Mouse (Mus musculus) cerebral cortex, adult 2 months (tissue): ENCODE results near the gene Shld1.

ENCODE experiments used
- WGBS: fragments of 180-500 bp; shearing (Covaris S2); methylation state at CpG from one replicate; pipeline ENCODE4 v1.1.7; 2018; 5-methylcytosine and 5-hydroxymethylcytosine counted together

The Shld1 gene

DNA sequence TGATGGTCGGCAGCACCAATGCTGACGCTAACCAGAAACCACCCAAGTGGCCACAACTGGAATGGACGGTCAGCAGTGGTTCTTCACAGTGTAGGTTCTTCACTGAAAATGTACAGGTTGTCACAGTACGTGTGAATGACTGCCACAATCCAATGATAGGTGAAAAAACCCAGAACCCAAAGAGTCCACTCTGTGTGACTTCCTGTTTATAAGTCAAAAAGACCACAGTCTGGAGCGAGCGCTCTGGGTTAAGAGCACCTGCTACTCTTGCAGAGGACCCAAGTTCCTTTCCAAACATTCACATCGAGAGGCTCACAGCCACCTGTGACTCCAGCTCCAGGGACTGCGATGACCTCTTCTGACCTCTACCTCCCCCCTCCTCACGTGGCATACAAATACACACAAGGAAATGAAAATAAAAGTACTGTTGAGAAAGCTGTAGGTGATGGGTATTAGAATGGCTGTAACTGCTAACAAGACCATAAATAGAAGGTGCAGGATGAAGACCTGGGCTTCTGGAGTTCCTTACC lies 38.7 kb downstream of the Shld1 start:
- WGBS = 86% methylated on average over 9 of the region's 9 CpGs

DNA sequence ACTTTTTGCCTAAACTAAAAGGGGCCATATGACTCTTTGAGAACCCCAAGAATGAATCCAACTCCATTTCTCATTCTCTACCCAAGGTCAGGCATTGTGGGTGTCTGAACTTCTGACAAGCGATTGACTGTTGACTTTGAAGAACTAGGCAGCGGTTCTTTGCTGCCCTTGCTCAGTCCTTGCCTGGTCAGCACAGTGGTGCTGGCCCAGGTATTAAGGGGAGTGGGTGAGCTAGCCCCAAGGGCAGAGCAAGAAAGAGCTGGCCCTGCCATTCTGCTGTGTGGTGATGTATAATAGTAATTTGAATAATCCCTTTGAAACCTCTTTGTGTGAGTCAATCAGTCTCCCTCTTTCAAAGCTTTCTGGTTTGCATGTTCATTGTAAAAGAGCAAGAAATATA lies 39.4 kb downstream of the Shld1 start:
- 92% methylated on average over 2 of the region's 2 CpGs for whole genome bisulfite sequencing

GRCm38 (mm10) chr2:132732940-132733339 lies 46.2 kb downstream of the Shld1 start:
- WGBS = 74% methylated on average over 5 of the region's 5 CpGs

DNA sequence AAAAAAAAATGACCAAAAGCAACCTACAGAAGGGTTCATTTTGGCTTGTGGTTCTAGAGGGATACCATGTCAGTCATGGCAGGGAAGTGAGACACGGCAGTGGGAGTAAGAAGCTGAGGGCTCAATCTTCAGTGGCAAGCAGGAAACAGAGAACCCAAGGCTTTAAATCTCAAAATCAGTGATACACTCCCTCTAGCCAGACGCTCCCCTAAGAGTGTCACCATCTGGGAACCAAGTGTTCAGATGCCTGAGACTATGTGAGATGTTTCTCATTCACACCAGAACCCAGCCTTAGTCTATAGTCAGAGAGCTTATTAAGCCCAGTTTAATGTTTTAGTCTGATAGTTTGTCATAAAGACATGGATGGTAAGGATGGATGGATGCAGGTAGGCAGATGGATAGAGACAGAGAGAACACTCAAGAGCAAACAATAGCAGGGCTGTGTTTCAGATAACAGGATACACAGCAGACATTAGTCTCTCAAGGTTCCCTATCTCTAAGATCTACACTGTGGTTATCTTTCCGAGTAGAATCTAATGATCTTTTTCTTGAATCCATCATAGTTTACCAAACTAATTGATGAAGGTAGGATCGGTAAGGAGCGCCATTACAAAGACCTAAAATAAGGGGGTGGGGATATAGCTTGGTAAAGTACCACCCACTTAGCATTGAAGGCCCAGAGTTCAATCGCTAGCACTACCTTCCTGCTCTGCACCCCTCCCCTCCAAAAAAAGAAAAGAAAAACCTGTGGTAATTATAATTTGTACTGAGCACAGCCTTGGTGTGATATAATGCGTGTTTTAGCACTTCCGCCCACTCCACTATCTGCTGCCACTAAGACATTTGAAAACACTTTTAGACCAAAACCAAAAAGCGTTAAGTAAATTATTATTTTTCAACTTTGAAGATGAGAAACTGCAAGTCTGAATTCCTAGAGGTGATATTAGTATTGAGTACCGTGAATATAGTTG lies 47.2 kb downstream of the Shld1 start:
- WGBS = 66% methylated on average over 10 of the region's 10 CpGs

DNA sequence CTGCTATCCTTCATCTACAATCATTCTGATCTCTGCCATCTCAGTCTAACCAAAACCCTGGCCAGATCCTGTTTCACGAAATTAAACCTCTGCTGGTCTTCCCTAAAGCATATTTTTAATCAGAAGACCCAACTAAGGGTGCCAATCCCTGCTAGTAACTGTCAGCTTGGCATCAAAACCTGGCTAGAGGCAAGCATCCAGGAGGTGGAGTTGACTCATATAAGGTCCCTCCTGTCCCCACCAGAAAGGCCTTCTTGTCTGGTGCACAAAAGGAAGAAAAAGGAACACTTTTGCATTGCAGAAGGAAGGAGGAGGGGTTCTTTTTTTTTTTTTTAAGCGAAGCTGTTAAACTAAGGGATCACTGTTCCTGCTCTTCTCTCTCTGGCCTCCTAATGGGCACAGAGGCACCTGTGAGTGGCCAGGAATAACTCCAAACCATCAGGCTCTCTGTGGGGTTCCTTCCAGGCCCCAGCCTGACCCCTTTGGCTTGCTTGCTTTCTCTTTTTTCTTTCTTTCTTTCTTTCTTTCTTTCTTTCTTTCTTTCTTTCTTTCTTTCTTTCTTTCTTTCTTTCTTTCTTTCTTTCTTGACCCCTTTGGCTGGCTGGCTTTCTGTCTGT lies 52.2 kb downstream of the Shld1 start:
- 37% methylated on average over 2 of the region's 2 CpGs for WGBS

DNA sequence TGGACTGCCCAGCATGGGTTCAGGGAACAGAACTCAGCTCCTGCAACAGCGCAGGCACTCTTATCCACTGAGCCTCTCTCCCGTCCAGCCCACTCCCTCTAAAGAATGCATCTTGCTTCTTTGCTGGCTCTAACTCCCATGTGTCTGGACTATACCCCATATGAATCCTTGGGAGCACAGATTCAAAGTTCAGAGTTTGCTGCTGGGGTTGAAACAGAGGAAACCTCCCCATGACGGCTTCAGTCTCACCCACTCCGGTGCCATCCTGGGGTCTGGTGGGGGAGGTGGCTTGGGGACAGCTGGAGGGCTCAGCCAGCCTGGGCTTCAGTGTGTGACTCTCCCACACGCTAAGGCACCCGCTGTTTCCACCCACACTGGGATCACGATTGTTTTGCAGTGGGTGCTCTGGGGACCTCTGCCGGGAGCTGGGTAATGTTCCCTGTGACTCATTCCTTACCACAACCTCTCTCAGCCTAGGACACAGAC lies 55.2 kb downstream of the Shld1 start:
- 31% methylated on average over 8 of the region's 8 CpGs for WGBS

GRCm38 (mm10) chr2:132744866-132745265 lies 58.1 kb downstream of the Shld1 start:
- 80% methylated on average over 5 of the region's 5 CpGs for WGBS

DNA sequence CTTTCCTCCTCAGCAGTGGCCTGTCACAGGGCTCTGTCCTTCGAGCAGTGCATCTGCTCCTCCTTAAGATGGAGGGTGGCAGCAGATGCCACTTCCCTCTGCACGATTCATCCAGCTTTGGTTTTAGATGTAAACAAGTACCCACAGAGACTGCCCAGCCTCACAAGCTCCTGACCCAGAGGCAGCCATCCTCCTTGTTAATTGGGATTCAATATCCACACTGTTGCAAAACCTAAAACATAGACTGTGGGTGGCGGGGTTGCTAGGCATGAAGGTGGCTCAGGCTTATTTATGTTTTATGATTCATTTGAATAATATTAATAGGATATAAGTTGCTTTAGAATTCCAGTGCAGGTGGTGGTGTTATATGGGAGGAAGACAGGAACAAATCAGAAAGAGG lies 59.4 kb downstream of the Shld1 start:
- 51% methylated on average over 3 of the region's 3 CpGs for WGBS

GRCm38 (mm10) chr2:132751141-132752066 lies 64.7 kb downstream of the Shld1 start:
- 33% methylated on average over 15 of the region's 15 CpGs for WGBS

- WGBS = 64% methylated on average over 2 of the region's 2 CpGs
Observed at GRCm38 (mm10) chr2:132752398-132752797, 65.7 kb downstream of the Shld1 start.

- WGBS = 53% methylated on average over 3 of the region's 3 CpGs
Observed at GRCm38 (mm10) chr2:132753137-132753536, 66.4 kb downstream of the Shld1 start.

DNA sequence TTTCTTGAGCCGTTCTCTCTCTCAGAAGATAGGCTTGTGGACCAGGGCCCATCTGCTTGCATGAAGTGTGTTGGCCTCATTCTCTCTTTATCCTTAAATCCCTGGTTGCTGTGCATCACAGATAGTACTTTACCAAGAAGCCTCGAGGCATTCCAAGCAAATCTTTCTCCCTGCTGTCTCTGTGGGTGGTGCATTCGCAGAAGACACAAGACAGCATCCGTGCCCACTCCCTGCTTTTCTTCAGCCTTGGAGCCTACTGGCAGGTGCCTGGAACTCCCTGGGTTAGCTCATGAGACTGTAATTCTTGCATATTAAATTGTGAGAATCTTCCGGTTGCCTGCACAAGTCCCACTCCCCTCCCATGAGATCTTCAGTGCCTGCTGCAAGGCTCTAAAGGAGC lies 71.2 kb downstream of the Shld1 start:
- WGBS = 29% methylated on average over 5 of the region's 5 CpGs

DNA sequence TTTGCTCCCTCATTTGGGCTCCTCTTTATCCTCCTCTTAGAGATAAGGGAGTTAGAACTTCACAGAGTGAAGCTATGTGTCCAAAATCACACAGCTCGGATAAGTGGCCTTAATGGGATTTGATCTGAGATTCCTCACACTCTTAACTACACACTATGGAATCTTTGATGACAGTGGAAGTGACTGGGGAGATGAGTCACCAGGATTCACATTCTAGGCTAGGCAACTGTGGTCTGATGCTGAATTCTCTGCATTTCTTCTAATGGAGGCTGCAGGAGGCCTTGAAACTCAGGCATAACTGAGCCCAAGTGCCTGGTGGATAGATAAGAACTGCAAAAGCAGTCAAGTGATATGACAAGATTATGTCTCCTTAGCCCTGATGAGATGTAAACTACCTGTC lies 84.1 kb downstream of the Shld1 start:
- 92% methylated on average over 1 of the region's 1 CpGs for WGBS

DNA sequence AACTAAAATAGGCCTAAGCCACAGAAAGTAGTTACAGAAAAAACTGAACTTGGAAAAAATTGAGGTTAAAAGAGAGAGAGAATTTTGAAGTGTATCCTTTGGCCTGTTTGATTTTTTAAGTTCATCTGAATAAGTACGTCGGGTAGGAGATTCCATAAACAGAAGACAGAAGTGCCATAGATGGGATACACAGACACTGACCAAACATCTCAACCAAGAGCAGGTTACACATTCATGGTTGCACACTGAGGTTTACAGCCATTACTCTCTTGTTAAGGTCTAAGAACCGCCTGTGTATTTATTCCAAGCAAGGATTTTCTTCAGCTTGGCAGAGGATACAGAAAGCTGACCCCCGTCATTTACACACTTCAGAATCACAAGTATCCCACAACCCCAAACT lies 94.2 kb downstream of the Shld1 start, which contains the start of gene Chgb:
Gene Chgb, plus strand, starts transcription at position 301 of the 400 bp plus-strand sequence.
- 5% methylated on average over 4 of the region's 4 CpGs for WGBS

- under 1% methylated on average over 41 of the region's 41 CpGs for WGBS
Observed at GRCm38 (mm10) chr2:132781439-132782068, 94.8 kb downstream of the Shld1 start.

- 59% methylated on average over 6 of the region's 6 CpGs for WGBS
Observed at GRCm38 (mm10) chr2:132784039-132784438, 97.3 kb downstream of the Shld1 start.

GRCm38 (mm10) chr2:132793441-132794203 lies 106.9 kb downstream of the Shld1 start:
- WGBS = 85% methylated on average over 19 of the region's 19 CpGs

- 86% methylated on average over 7 of the region's 7 CpGs for WGBS
Observed at GRCm38 (mm10) chr2:132794204-132794586, 107.5 kb downstream of the Shld1 start.
